Mouse (Mus musculus): ENCODE data around the gene Gdf15.

- no peak for TF ChIP-seq CTCF (IDR thresholded peaks at IDR 0.05; ENCODE audit: borderline replicate concordance, control insufficient read depth, extremely low read depth, insufficient read depth, low read length, poor library complexity)
- TF ChIP-seq POLR2A (IDR thresholded peaks at IDR 0.05; ENCODE audit: control insufficient read depth, extremely low read depth, insufficient read depth, low read length, poor library complexity): no peak
These were observed 23.4 kb downstream of the Gdf15 start, which contains the start of gene Ssbp4 for GRCm38 (mm10) chr8:70608749-70609367.

Measured in thymus, adult 2 months (tissue).